Mouse (Mus musculus) MEL (cell line): ENCODE measurements at regions not wholly inside any gene's neighbourhood (a gene's known extent, or its start where the extent isn't known, plus 50 kb on each side); places are given as distances from the start of the nearest gene placed in this dataset.
A peak's percentile ranks its signal among the peaks of the same experiment; 100 is the strongest.

Source experiments
- DNase-seq: peaks from one replicate; pipeline ENCODE4 v3.0.0; 2011; ENCODE audit warnings: low read depth, low spot score
- H3K27ac ChIP-seq: 2 replicates; pipeline ENCODE4 v1.5.1; 2012; ENCODE audit warnings: low read depth, mild to moderate bottlenecking, control low read depth, low read length, moderate library complexity; ENCODE audit not compliant: control insufficient read depth
- H3K27me3 ChIP-seq, 2 experiments: fragments of 150-350 bp in 1 of 2; sonication (generic) in 1 of 2; 2 replicates each; pipeline ENCODE4 v1.6.1; 2012; ENCODE audit warnings: low read length in 2 of 2, mild to moderate bottlenecking in 2 of 2, improper control_type of control experiment in 1 of 2, moderate library complexity in 1 of 2; ENCODE audit not compliant: insufficient read depth in 2 of 2, control insufficient read depth in 1 of 2
- H3K36me3 ChIP-seq, 2 experiments: 2 replicates each; pipeline ENCODE4 v1.6.1; 2012 to 2014; ENCODE audit warnings: low read length in 2 of 2, improper control_type of control experiment in 1 of 2, inconsistent platforms in 1 of 2, mild to moderate bottlenecking in 1 of 2; ENCODE audit not compliant: insufficient read depth in 2 of 2, control insufficient read depth in 1 of 2
- H3K4me1 ChIP-seq, 2 experiments: fragments of 150-350 bp in 1 of 2; sonication (generic) in 1 of 2; 2 replicates each; pipeline ENCODE4 v1.6.1; 2012; ENCODE audit warnings: low read length in 2 of 2, improper control_type of control experiment in 1 of 2, mild to moderate bottlenecking in 1 of 2; ENCODE audit not compliant: insufficient read depth in 2 of 2, control insufficient read depth in 1 of 2
- H3K4me3 ChIP-seq, 2 experiments: fragments of 150-350 bp in 1 of 2; sonication (generic) in 1 of 2; 2 replicates each; pipeline ENCODE4 v1.5.1; 2012; ENCODE audit warnings: low read depth in 2 of 2, low read length in 2 of 2, mild to moderate bottlenecking in 2 of 2, moderate library complexity in 2 of 2, control low read depth in 1 of 2, improper control_type of control experiment in 1 of 2; ENCODE audit not compliant: control insufficient read depth in 1 of 2, insufficient read depth in 1 of 2
- H3K79me2 ChIP-seq: 2 replicates; pipeline ENCODE4 v1.6.1; 2012; ENCODE audit warnings: mild to moderate bottlenecking, low read length, moderate library complexity; ENCODE audit not compliant: control insufficient read depth, poor library complexity, insufficient read depth
- H3K9ac ChIP-seq: 2 replicates; pipeline ENCODE4 v1.6.1; 2012; ENCODE audit warnings: low read depth, mild to moderate bottlenecking, control low read depth, low read length, moderate library complexity; ENCODE audit not compliant: control insufficient read depth, poor library complexity, severe bottlenecking
- H3K9me3 ChIP-seq: fragments of 150-350 bp; sonication (generic); replicated peaks from 2 replicates; pipeline ENCODE4 v1.6.1; 2012; ENCODE audit warnings: mild to moderate bottlenecking, low read length, improper control_type of control experiment, moderate library complexity; ENCODE audit not compliant: insufficient read depth
- BHLHE40 ChIP-seq: IDR thresholded peaks from 2 replicates; pipeline ENCODE4 v1.6.1; 2012; ENCODE audit warnings: low read depth, mild to moderate bottlenecking, inconsistent platforms, low read length, improper control_type of control experiment, borderline replicate concordance
- CHD1 ChIP-seq: IDR thresholded peaks from 2 replicates; pipeline ENCODE4 v1.6.1; 2012; ENCODE audit warnings: low read depth, mild to moderate bottlenecking, inconsistent platforms, low read length, improper control_type of control experiment
- CHD2 ChIP-seq: IDR thresholded peaks from 2 replicates; pipeline ENCODE4 v1.6.1; 2011; ENCODE audit warnings: low read length, improper control_type of control experiment
- CTCF ChIP-seq, 3 experiments: IDR thresholded peaks in 2 of 3; conservative IDR thresholded peaks in 1 of 3; 2 replicates each; pipeline ENCODE4 v1.5.1; 2011 to 2012; ENCODE audit warnings: low read length in 3 of 3, low read depth in 2 of 3, mild to moderate bottlenecking in 2 of 3, improper control_type of control experiment in 1 of 3, inconsistent platforms in 1 of 3, mixed read lengths in 1 of 3, moderate library complexity in 1 of 3; ENCODE audit not compliant: control insufficient read depth in 1 of 3, insufficient read depth in 1 of 3, poor library complexity in 1 of 3, severe bottlenecking in 1 of 3
- E2F4 ChIP-seq: IDR thresholded peaks from 2 replicates; pipeline ENCODE4 v1.6.1; 2011; ENCODE audit warnings: low read depth, low read length, improper control_type of control experiment, borderline replicate concordance
- EP300 ChIP-seq, 2 experiments: IDR thresholded peaks; 2 replicates each; pipeline ENCODE4 v1.6.1; 2011; ENCODE audit warnings: improper control_type of control experiment in 2 of 2, low read length in 2 of 2, low read depth in 1 of 2, mild to moderate bottlenecking in 1 of 2
- ETS1 ChIP-seq: IDR thresholded peaks from 2 replicates; pipeline ENCODE4 v1.6.1; 2012; ENCODE audit warnings: low read depth, mild to moderate bottlenecking, inconsistent platforms, low read length, improper control_type of control experiment, moderate library complexity
- GABPA ChIP-seq: IDR thresholded peaks from 2 replicates; pipeline ENCODE4 v1.6.1; 2012; ENCODE audit warnings: low read depth, mild to moderate bottlenecking, inconsistent platforms, low read length, improper control_type of control experiment, moderate library complexity
- GATA1 ChIP-seq: IDR thresholded peaks from 2 replicates; pipeline ENCODE4 v1.6.1; 2011; ENCODE audit warnings: low read depth, low read length, improper control_type of control experiment
- JUND ChIP-seq: IDR thresholded peaks from 2 replicates; pipeline ENCODE4 v1.6.1; 2011; ENCODE audit warnings: low read depth, mild to moderate bottlenecking, improper control_type of control experiment, low read length
- KAT2A ChIP-seq: conservative IDR thresholded peaks from 2 replicates; pipeline ENCODE4 v1.6.1; 2012; ENCODE audit warnings: low read depth, low read length, improper control_type of control experiment, inconsistent platforms
- MAFK ChIP-seq: IDR thresholded peaks from 2 replicates; pipeline ENCODE4 v1.6.1; 2011; ENCODE audit warnings: low read depth, mild to moderate bottlenecking, low read length, improper control_type of control experiment, borderline replicate concordance
- RCOR1 ChIP-seq: IDR thresholded peaks from 2 replicates; pipeline ENCODE4 v1.6.1; 2012; ENCODE audit warnings: low read depth, mild to moderate bottlenecking, inconsistent platforms, low read length, improper control_type of control experiment
- SIN3A ChIP-seq: IDR thresholded peaks from 2 replicates; pipeline ENCODE4 v1.6.1; 2012; ENCODE audit warnings: low read length, improper control_type of control experiment, inconsistent platforms
- SMC3 ChIP-seq: IDR thresholded peaks from 2 replicates; pipeline ENCODE4 v1.6.1; 2011; ENCODE audit warnings: low read depth, low read length, improper control_type of control experiment
- TAL1 ChIP-seq: IDR thresholded peaks from 2 replicates; pipeline ENCODE4 v1.6.1; 2012; ENCODE audit warnings: mild to moderate bottlenecking, inconsistent platforms, low read length, moderate library complexity, mixed read lengths
- TBP ChIP-seq: IDR thresholded peaks from 2 replicates; pipeline ENCODE4 v1.8.0; 2011; ENCODE audit warnings: low read depth, low read length, improper control_type of control experiment
- TCF12 ChIP-seq: IDR thresholded peaks from 2 replicates; pipeline ENCODE4 v1.6.1; 2014; ENCODE audit warnings: low read depth, mild to moderate bottlenecking, inconsistent platforms, low read length, improper control_type of control experiment, moderate library complexity
- UBTF ChIP-seq: IDR thresholded peaks from 2 replicates; pipeline ENCODE4 v1.6.1; 2012; ENCODE audit warnings: low read depth, mild to moderate bottlenecking, inconsistent platforms, low read length, improper control_type of control experiment, moderate library complexity, borderline replicate concordance; ENCODE audit not compliant: insufficient read depth
- ZKSCAN1 ChIP-seq: IDR thresholded peaks from 2 replicates; pipeline ENCODE4 v1.6.1; 2012; ENCODE audit warnings: low read depth, mild to moderate bottlenecking, inconsistent platforms, low read length, improper control_type of control experiment, moderate library complexity

- Histone ChIP-seq H3K4me1 (no peaks in the 10 kb centered on the region), H3K9ac (no peak overlapping the region), H3K27ac (no peak overlapping the region), H3K79me2 (no peaks in the 10 kb centered on the region), H3K4me3 (no peak overlapping the region), H3K27me3 (no peaks in the 10 kb centered on the region), H3K36me3 (no peaks in the 10 kb centered on the region), H3K9me3 (no peaks in the 10 kb centered on the region)
- TF ChIP-seq E2F4 (no peak), SMC3 (no peak), ZKSCAN1 (no peak), SIN3A (no peak), GATA1 (no peak), RCOR1 (no peak), JUND (no peak), GABPA (no peak), MAFK (no peak), CTCF (IDR thresholded peaks at IDR 0.05 in 2 of 3, conservative IDR thresholded peaks at IDR 0.05 in 1 of 3; ENCODE audit: control insufficient read depth in 1 of 3, insufficient read depth in 1 of 3, low read depth in 2 of 3, low read length in 3 of 3, poor library complexity in 1 of 3, severe bottlenecking in 1 of 3) (no peak)
- DNase-seq: no peak
Measured at GRCm38 (mm10) chr7:115020023-115020422, 276.5 kb downstream of the Insc start.

- no peaks in the 10 kb centered on the region for H3K79me2 ChIP-seq
- no peaks in the 10 kb centered on the region for H3K27me3 ChIP-seq
- TF ChIP-seq MAFK: no peak
- no peak for TF ChIP-seq TBP
- TF ChIP-seq E2F4: no peak
- TF ChIP-seq KAT2A: no peak
- TF ChIP-seq CHD2: no peak
- TF ChIP-seq BHLHE40: 0 out of 2 replicates have a peak, but pooled peaks have one; percentile 6
- no peak for TF ChIP-seq CHD1
- TF ChIP-seq ZKSCAN1: no peak
- TF ChIP-seq EP300 (IDR thresholded peaks at IDR 0.05; ENCODE audit: low read depth in 1 of 2, low read length in 2 of 2): peak; percentile 53 to 55; a peak in 3 of 4 replicates
- no peak for TF ChIP-seq UBTF
- peak; percentile 71 for TF ChIP-seq TCF12
- TF ChIP-seq GATA1: peak; percentile 32; the same call in 1 of the 2 replicates
- 0 out of 2 replicates have a peak, but pooled peaks have one; percentile 23 for TF ChIP-seq TAL1
- peak; percentile 44; the same call in 1 of the 2 replicates for TF ChIP-seq RCOR1
- 0 out of 2 replicates have a peak, but pooled peaks have one; percentile 26 for TF ChIP-seq ETS1
- H3K4me1 ChIP-seq: no peaks in the 10 kb centered on the region; a peak in 1 of 4 replicates
- H3K27ac ChIP-seq: no peak overlapping the region
- H3K9me3 ChIP-seq: no peaks in the 10 kb centered on the region
- H3K9ac ChIP-seq: no peak overlapping the region
- H3K4me3 ChIP-seq: no peak overlapping the region
- DNase-seq: peak; percentile 73
- no peaks in the 10 kb centered on the region for H3K36me3 ChIP-seq
Measured at GRCm38 (mm10) chr7:115025803-115026202, 282.3 kb downstream of the Insc start.
